Mouse (Mus musculus): ENCODE results near the gene Maneal. TPM values are rescaled to one million over a fixed set of nuclear protein-coding genes. Genes with fewer than 3 reads are reported as not detected.

Gene Maneal
- 15.9 and 16.0 TPM in 2 replicates for polyA plus RNA-seq (2015; fragmentation: Nextera tagmentation; extraction: Ambion mirVana)

DNA sequence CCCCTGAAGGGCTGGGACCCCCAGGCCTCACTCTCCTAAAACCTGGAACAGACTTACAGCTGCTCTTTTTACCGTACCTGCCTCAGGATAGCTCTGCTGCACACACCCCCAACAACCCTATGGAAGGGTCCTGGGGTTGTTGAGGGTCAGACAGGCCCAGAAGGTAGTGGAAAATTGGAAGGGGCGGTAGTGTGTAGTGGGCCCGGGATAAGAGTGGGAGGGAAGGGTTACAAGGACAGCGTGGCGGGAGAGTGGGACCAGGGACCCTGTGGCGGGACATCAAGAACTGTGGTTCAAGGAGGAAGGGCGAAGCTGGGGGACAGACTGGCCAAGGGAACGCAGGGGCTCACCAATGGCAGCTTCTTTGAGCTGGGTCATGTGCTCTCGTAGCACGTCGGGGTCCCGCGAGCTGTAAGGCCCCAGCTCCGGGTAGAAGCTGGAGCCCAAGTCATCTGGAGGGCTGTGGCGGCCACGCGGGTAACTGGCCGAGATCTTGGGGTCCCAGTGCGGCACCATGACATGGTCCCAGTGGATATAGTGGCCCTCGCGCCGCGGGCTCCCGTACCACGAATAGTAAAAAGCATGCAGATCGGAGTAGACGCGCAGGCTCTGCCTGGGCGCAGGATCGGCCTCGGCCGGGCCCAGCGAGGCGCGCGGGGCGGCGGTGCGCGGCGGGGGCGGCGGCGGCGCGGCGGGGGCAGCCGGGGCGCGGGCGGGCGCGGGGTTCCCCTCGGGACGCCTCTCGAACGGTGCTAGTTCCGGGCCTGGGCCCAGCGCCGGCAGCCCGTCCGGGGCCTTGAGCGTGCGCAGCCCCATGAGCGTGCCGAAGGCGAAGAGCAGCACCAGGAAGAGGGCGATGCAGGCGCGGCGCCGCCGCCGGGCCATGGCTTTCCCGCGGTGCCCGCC, at the start of gene Maneal:
Gene Maneal (minus strand): TSS at position 889 of the 906 bp plus-strand sequence.
- WGBS, result 2% methylated on average over 64 of the region's 77 CpGs
- Histone ChIP-seq H3K9me3 (no peaks in the 10 kb centered on the region), H3K4me3 (peak within 1 kb of the TSS; percentile 83), H3K4me1 (replicated peaks) (peaks cover 26% of the 10 kb centered on the region), H3K27me3 (no peaks in the 10 kb centered on the region), H3K27ac (replicated peaks) (peak within 1 kb of the TSS; percentile 85), H3K4me2 (peak within 1 kb of the TSS; percentile 93), H3K9ac (peak within 1 kb of the TSS; percentile 83), H3K36me3 (peaks cover 21% of the 10 kb centered on the region)
- peak; percentile 40 for ATAC-seq (ENCODE audit: low FRiP score, low read depth)

DNA sequence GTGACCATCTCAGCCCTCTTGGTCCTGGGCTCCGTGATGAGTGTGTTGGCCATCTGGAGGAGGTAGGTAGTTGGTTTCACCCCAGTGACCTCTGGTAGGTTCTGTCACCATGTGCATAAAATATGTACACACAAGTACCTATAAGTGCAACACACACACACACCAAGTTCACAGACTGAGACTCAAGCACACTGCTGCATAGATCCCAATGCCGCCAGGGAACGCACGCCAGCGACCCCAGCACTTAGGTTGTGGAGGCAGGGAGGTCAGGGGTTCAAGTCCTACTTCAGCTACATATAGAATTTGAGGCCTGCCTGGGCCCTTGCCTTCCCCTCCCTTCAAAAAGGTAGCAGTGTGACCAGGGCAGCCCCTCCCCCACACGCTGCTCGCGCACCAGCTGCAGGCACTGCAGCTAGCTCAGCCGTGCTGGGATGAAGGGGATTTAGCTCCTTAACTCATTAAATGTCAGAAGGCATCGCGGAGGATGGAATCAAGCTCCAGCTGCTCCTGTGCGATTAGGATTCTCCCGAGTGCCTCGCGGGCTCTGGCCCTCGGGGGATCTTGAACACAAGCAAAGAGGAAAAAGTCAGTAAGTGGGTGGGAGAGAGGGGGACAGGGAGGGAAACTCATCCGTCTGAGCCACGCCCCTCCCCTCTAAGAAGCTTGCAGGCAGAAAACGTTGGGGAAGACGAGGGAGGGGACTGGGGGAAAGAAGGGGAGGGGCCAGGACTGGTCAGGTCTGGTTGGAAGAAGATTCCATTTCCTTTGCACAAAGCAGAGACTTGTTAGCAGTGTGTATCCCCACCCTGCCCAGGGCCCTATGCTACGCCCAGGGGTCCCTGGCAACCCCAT, 44.2 kb upstream of the Maneal start:
- peak overlapping the region; percentile 46 for H3K4me2 ChIP-seq
- peak; percentile 78 for ATAC-seq (ENCODE audit: low FRiP score, low read depth)
- peaks cover 15% of the 10 kb centered on the region for H3K4me1 ChIP-seq (replicated peaks)
- no peaks in the 10 kb centered on the region for H3K27me3 ChIP-seq
- H3K36me3 ChIP-seq, result no peaks in the 10 kb centered on the region
- H3K9me3 ChIP-seq, result no peaks in the 10 kb centered on the region
- peak overlapping the region; percentile 16 for H3K4me3 ChIP-seq
- WGBS, result 6% methylated on average over 21 of the region's 21 CpGs
- peak overlapping the region; percentile 58 for H3K27ac ChIP-seq (replicated peaks)
- peak overlapping the region; percentile 17; the same call in 1 of the 2 replicates for H3K9ac ChIP-seq

DNA sequence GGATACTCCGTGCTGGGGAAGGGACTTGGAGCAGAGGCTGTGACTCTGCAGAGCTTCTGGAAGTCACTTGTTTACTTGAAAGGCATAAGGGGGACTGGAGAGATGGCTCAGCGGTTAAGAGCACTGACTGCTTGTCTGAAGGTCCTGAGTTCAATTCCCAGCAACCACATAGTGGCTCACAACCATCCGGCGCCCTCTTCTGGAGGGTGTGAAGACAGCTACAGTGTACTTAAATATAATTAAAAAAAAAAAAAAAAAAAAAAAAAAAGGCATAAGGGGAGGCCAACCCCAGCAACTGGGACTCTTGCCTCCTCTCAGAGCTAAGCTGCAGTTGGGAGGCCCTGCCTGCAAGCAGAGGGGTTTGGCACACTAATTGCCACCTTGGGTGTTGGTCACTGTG, 43.4 kb upstream of the Maneal start:
- no peak overlapping the region for H3K4me3 ChIP-seq
- WGBS, result 68% methylated on average over 4 of the region's 4 CpGs
- no peak overlapping the region for H3K4me2 ChIP-seq
- H3K27ac ChIP-seq (replicated peaks), result no peak overlapping the region
- no peaks in the 10 kb centered on the region for H3K9me3 ChIP-seq
- no peaks in the 10 kb centered on the region for H3K27me3 ChIP-seq
- H3K9ac ChIP-seq, result no peak overlapping the region
- H3K4me1 ChIP-seq (replicated peaks), result peaks cover 15% of the 10 kb centered on the region
- ATAC-seq (ENCODE audit: low FRiP score, low read depth), result no peak
- no peaks in the 10 kb centered on the region for H3K36me3 ChIP-seq

DNA sequence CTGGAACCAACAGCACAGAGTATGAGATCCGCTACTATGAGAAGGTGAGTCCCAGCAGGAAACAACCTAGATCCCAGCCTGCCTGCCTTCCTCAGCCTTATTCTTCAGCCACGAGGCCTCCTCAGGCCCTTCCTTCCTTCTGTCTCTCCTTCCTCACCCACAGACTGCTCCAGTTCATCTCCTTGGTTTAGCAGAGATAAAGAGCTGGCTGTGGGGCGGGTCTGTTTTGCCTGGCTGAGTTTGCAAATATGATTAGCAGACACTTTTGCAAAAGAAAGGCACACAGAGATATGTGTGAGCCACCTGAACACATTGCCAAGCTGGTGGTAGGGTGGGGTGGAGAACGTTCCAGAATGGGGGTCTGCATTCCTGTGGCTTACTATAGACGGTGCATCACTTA, 37.9 kb upstream of the Maneal start:
- H3K4me3 ChIP-seq, result no peak overlapping the region
- no peak overlapping the region for H3K27ac ChIP-seq (replicated peaks)
- H3K27me3 ChIP-seq, result peaks cover 12% of the 10 kb centered on the region; the same call in 1 of the 2 replicates
- no peak overlapping the region for H3K4me2 ChIP-seq
- H3K9me3 ChIP-seq, result no peaks in the 10 kb centered on the region
- H3K4me1 ChIP-seq (replicated peaks), result peaks cover 8% of the 10 kb centered on the region
- no peak overlapping the region for H3K9ac ChIP-seq
- ATAC-seq (ENCODE audit: low FRiP score, low read depth), result no peak
- 59% methylated on average over 5 of the region's 5 CpGs for WGBS
- no peaks in the 10 kb centered on the region for H3K36me3 ChIP-seq

DNA sequence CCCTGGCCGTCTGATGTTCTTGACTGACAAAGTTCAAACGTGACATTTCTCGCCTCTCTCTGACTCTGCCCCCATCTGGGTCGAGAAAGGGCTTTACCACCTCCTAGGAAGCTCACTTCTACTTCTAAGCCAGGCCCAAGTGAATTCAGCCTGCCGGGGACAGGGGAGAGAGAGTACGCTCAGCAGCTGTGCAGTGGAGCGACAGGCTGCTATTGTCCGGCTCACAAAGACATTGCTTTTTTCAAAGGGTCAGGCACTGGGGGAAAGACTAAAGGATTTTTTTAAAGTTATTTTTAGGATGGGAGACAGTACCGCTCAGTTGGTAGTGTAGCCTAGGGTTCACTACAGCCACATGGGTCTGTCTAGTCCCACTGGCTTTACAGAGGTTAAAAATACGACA, 36.5 kb upstream of the Maneal start:
- 18% methylated on average over 10 of the region's 10 CpGs for WGBS
- Histone ChIP-seq H3K4me1 (replicated peaks) (peaks cover 22% of the 10 kb centered on the region), H3K9ac (no peak overlapping the region), H3K4me2 (no peak overlapping the region), H3K36me3 (no peaks in the 10 kb centered on the region), H3K9me3 (no peaks in the 10 kb centered on the region), H3K4me3 (no peak overlapping the region), H3K27me3 (peaks cover 12% of the 10 kb centered on the region; the same call in 1 of the 2 replicates), H3K27ac (replicated peaks) (no peak overlapping the region)
- no peak for ATAC-seq (ENCODE audit: low FRiP score, low read depth)

DNA sequence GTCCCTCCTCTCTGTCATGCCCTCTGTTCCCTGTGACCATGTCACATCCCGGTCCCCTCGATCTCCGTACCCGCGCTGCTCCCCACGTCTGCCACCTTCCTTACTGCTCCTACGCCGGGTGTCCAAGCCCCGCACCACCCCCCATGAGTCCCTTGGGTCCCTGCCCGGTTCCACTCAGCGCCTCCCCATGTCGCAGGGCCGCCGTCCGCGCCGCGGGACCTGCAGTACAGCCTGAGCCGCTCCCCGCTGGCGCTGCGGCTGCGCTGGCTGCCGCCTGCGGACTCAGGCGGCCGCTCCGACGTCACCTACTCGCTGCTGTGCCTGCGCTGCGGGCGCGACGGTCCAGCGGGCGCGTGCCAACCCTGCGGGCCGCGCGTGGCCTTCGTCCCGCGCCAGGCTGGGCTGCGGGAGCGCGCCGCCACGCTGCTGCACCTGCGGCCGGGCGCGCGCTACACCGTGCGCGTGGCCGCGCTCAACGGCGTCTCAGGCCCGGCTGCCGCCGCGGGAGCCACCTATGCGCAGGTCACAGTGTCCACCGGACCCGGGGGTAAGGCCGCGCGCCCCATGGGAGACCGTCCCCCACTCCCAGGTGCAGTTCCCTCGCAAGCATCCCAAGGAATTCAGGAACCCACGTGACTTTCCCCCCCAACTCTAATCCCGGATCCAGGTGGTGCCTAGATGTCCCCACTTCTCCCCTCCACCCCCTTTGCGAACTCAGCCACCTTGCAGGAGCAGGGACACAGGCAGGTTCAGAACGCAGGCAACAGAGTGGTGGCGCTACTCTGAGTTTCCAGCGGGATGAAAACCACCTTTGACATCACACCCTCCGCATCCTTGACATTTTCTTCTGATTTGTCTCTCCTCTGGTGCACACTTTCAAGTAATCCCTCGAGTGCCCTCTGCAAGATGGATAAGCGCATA, 32.8 kb upstream of the Maneal start:
- peak overlapping the region; percentile 76 for H3K4me2 ChIP-seq
- H3K36me3 ChIP-seq, result no peaks in the 10 kb centered on the region
- no peaks in the 10 kb centered on the region for H3K9me3 ChIP-seq
- peak; percentile 89 for ATAC-seq (ENCODE audit: low FRiP score, low read depth)
- 2% methylated on average over 74 of the region's 83 CpGs for whole genome bisulfite sequencing
- peak overlapping the region; percentile 47 for H3K9ac ChIP-seq
- 0 out of 2 replicates have a peak overlapping the region, but pooled peaks have one; percentile 36 for H3K27ac ChIP-seq (replicated peaks)
- peak overlapping the region; percentile 48 for H3K4me3 ChIP-seq
- H3K27me3 ChIP-seq, result peaks cover 26% of the 10 kb centered on the region
- peaks cover 25% of the 10 kb centered on the region for H3K4me1 ChIP-seq (replicated peaks)

DNA sequence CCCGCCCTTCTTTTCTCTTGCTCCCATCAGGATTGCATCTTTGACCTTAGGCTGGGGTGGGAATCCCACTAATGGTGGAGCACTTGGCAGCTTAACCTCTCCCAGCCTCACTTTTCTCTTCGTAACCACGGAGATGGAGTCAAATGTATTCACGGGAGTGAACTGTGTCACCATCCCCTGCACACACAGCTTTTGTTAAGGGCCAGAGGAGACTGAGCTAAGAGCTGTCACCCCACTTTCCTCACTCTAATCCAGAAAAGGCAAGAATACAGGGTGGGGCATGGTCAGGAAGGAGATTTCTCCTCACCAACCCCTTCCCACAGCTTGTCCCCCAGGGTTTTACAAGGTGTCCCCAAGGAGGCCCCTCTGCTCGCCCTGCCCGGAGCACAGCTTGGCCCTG, 31.8 kb upstream of the Maneal start:
- H3K4me2 ChIP-seq, result peak overlapping the region; percentile 76
- 0 out of 2 replicates have a peak overlapping the region, but pooled peaks have one; percentile 47 for H3K9ac ChIP-seq
- peak; percentile 21; the same call in 1 of the 2 replicates for ATAC-seq (ENCODE audit: low FRiP score, low read depth)
- H3K36me3 ChIP-seq, result no peaks in the 10 kb centered on the region
- peaks cover 25% of the 10 kb centered on the region for H3K4me1 ChIP-seq (replicated peaks)
- peak overlapping the region; percentile 48 for H3K4me3 ChIP-seq
- no peak overlapping the region for H3K27ac ChIP-seq (replicated peaks)
- 25% methylated on average over 6 of the region's 6 CpGs for WGBS
- no peaks in the 10 kb centered on the region for H3K9me3 ChIP-seq
- peaks cover 26% of the 10 kb centered on the region for H3K27me3 ChIP-seq

DNA sequence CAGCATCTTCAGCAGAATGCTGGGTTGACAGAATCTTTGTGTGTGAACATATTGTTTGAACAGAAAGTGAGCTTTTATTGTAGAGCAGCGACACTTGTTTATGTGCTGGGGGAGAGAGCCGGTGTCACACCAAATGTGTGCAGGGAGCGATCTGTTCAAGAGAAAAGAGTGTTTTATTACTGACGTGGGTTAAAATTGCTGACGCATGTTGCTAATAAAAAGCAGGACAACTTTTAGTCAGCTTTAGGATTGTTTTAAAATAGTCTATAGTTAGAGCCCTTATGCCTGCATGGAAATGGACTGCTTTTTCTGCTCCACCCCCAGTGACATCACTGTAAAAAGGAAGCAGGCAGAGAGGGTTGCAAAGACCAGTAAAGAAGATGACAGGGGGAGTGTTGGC, 28.9 kb upstream of the Maneal start:
- Histone ChIP-seq H3K9me3 (no peaks in the 10 kb centered on the region), H3K4me2 (no peak overlapping the region), H3K9ac (no peak overlapping the region), H3K27ac (replicated peaks) (no peak overlapping the region), H3K4me3 (no peak overlapping the region), H3K4me1 (replicated peaks) (peaks cover 22% of the 10 kb centered on the region), H3K27me3 (peaks cover 23% of the 10 kb centered on the region), H3K36me3 (no peaks in the 10 kb centered on the region)
- WGBS, result 82% methylated on average over 5 of the region's 5 CpGs
- no peak for ATAC-seq (ENCODE audit: low FRiP score, low read depth)

DNA sequence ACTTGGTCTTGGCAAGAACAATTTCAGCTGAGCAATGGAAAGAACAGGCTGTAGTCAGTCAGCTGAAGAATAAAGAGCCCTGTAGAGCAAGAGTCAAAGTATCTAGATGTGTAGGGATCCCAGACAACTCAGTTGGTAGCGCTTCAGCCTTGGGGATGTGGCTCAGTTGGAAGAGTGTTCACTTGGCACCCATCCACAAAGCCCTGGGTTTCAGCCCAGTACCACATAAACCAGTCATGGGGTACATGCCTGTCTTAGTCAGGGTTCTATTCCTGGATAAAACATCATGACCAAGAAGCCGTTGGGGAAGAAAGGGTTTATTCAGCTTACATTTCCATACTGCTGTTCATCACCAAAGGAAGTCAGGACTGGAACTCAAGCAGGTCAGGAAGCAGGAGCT, 28.0 kb upstream of the Maneal start:
- no peaks in the 10 kb centered on the region for H3K9me3 ChIP-seq
- peaks cover 17% of the 10 kb centered on the region for H3K4me1 ChIP-seq (replicated peaks)
- peaks cover 21% of the 10 kb centered on the region for H3K27me3 ChIP-seq
- no peak overlapping the region for H3K4me2 ChIP-seq
- no peaks in the 10 kb centered on the region for H3K36me3 ChIP-seq
- no peak overlapping the region for H3K9ac ChIP-seq
- no peak overlapping the region for H3K27ac ChIP-seq (replicated peaks)
- WGBS, result 89% methylated on average over 2 of the region's 2 CpGs
- no peak overlapping the region for H3K4me3 ChIP-seq
- no peak for ATAC-seq (ENCODE audit: low FRiP score, low read depth)

DNA sequence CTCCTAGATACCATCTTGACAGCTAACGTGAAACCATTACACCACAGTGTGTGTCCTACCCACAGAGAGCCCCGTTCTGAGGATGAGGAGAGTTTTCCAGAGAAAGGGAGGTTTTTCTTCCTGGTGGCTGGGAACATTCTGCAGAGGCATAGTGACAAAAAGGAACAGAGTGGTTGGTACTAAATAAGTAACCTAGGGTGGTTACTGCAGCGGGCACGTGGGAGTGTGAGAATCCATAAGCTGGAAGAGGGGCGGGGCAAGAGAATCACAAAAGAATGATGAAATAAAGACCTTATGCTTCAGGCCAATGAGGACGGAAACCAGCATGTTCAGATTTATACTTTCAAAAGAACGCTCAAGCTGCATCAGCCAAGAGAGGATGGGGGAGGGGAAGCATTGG, 26.7 kb upstream of the Maneal start:
- H3K4me1 ChIP-seq (replicated peaks), result peaks cover 6% of the 10 kb centered on the region
- ATAC-seq (ENCODE audit: low FRiP score, low read depth), result no peak
- 68% methylated on average over 7 of the region's 7 CpGs for WGBS

DNA sequence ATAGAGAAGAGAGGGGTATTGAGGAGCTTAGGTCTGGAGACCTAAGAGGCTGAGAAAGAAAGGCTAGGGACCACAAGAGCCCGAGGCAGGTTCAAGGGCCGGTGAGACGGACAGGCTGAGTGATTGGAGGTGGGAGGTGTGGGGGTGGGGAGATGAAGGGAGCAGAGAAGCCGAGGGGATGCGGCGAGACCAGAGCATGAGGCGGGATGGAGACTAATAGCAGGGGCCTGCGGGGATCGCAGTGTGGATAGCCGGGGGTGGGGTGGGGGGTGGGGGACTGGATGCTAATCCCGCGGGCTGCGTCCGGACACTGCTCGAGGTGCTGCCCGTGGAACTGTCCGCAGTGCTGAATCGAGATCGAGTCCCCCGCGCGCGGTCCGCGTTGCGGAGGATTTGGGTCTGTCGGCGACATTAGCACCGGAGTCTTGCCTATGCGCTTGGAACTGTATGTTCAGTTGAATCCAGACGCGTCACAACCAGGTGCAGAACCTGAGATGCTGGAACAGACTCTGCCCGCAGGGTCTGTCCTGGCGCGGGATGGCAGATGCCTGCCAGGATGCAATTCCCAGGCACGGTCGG, 20.3 kb upstream of the Maneal start:
- WGBS, result under 1% methylated on average over 37 of the region's 37 CpGs
- H3K4me1 ChIP-seq (replicated peaks), result peaks cover 18% of the 10 kb centered on the region
- peaks cover 13% of the 10 kb centered on the region; the same call in 1 of the 2 replicates for H3K27me3 ChIP-seq
- H3K4me3 ChIP-seq, result peak overlapping the region; percentile 48
- H3K9ac ChIP-seq, result peak overlapping the region; percentile 44
- no peaks in the 10 kb centered on the region for H3K36me3 ChIP-seq
- peak overlapping the region; percentile 58 for H3K4me2 ChIP-seq
- ATAC-seq (ENCODE audit: low FRiP score, low read depth), result peak; percentile 35; the same call in 1 of the 2 replicates
- H3K27ac ChIP-seq (replicated peaks), result peak overlapping the region; percentile 60
- no peaks in the 10 kb centered on the region for H3K9me3 ChIP-seq

More for the DNA sequence above, 26.7 kb upstream of the Maneal start:
- H3K27ac ChIP-seq (replicated peaks), result no peak overlapping the region
- no peak overlapping the region for H3K9ac ChIP-seq
- no peak overlapping the region for H3K4me2 ChIP-seq
- H3K9me3 ChIP-seq, result no peaks in the 10 kb centered on the region
- no peak overlapping the region for H3K4me3 ChIP-seq
- H3K27me3 ChIP-seq, result peaks cover 25% of the 10 kb centered on the region
- H3K36me3 ChIP-seq, result no peaks in the 10 kb centered on the region
